Mouse (Mus musculus): ENCODE measurements around the gene Bicc1.

Gene Bicc1

GRCm38 (mm10) chr10:70876522-70876921, 283.0 kb downstream of the Bicc1 start:
- DNase-seq (ENCODE audit: low read depth, low spot score), result no peak

DNA sequence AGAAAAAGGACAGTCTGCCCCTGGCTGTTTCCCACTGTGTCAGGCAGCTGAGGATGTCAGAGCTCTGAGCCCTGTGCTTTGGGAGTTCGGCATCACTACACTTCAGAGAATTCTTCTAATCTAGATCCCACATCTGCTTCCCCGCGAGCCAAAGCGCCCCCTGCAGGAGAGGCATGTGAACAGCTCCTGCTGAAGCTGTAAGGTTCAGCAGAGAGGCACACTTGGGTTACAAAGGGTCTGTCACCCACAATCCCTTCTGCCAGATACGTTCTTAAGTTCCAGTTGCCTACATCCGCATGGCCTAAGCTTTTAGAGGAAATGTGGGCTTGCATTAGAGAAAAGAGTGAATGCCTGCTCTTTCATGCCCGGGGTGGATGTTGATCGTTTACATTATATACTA, 283.4 kb downstream of the Bicc1 start:
- no peak for DNase-seq (ENCODE audit: low read depth, low spot score)

GRCm38 (mm10) chr10:70874994-70875538, 284.4 kb downstream of the Bicc1 start:
- DNase-seq (ENCODE audit: low read depth, low spot score), result no peak
